Mouse (Mus musculus) forebrain, embryonic 12.5 days (tissue): ENCODE data around the gene Olfr599. TPM values are rescaled to one million over a fixed set of nuclear protein-coding genes. Genes with fewer than 3 reads are reported as not detected.
"Not testable (repeated sequence)": the region's sequence is repeated elsewhere in the genome, so short reads cannot be mapped to it uniquely, and the experiment has no call there.

ENCODE experiments used
- ATAC-seq: fragments of 200-750 bp; cut with Nextera tagmentation; 2 replicates; pipeline ENCODE4 v1.8.0; 2017; ENCODE audit warnings: moderate TSS enrichment; ENCODE audit not compliant: low FRiP score
- H3K27ac ChIP-seq: fragments of 300-500 bp; sonication (generic); 2 replicates; pipeline ENCODE4 v1.5.1; 2016; ENCODE audit warnings: mild to moderate bottlenecking
- H3K27me3 ChIP-seq: fragments of 300-500 bp; sonication (generic); 2 replicates; pipeline ENCODE4 v1.6.1; 2016; ENCODE audit warnings: mild to moderate bottlenecking
- H3K36me3 ChIP-seq: fragments of 300-500 bp; sonication (generic); replicated peaks from 2 replicates; pipeline ENCODE4 v1.6.1; 2016; ENCODE audit warnings: mild to moderate bottlenecking
- H3K4me1 ChIP-seq: fragments of 300-500 bp; sonication (generic); 2 replicates; pipeline ENCODE4 v1.6.1; 2016
- H3K4me2 ChIP-seq: fragments of 300-500 bp; sonication (generic); 2 replicates; pipeline ENCODE4 v1.6.1; 2016; ENCODE audit warnings: mild to moderate bottlenecking, moderate library complexity
- H3K4me3 ChIP-seq: fragments of 300-500 bp; sonication (generic); replicated peaks from 2 replicates; pipeline ENCODE4 v1.5.1; 2016; ENCODE audit warnings: mild to moderate bottlenecking
- H3K9ac ChIP-seq: fragments of 300-500 bp; sonication (generic); 2 replicates; pipeline ENCODE4 v1.6.1; 2016; ENCODE audit warnings: mild to moderate bottlenecking
- H3K9me3 ChIP-seq: fragments of 300-500 bp; sonication (generic); 2 replicates; pipeline ENCODE4 v1.6.1; 2016
- WGBS: fragments of 180-500 bp; shearing (Covaris S2); methylation state at CpG from one replicate; pipeline ENCODE4 v1.1.7; 2016; 5-methylcytosine and 5-hydroxymethylcytosine counted together
- polyA plus RNA-seq: library from polyadenylated mRNA; unstranded; fragments of >200 nt; fragmentation: Nextera tagmentation; extraction: Ambion mirVana; gene quantifications from 2 replicates; pipeline ENCODE4 v1.2.1, GENCODE M21; 2016

Olfr599 gene
- polyA plus RNA-seq: not detected in 2 replicates

- no peak for ATAC-seq
- 84% methylated on average over 1 of the region's 1 CpGs for WGBS
- Histone ChIP-seq H3K4me3 (no peak within 1 kb of the TSS), H3K27me3 (no peaks in the 10 kb centered on the region), H3K4me1 (no peaks in the 10 kb centered on the region), H3K9me3 (no peaks in the 10 kb centered on the region), H3K27ac (no peak within 1 kb of the TSS), H3K36me3 (no peaks in the 10 kb centered on the region), H3K9ac (no peak within 1 kb of the TSS), H3K4me2 (no peak within 1 kb of the TSS)
These were observed at the start of gene Olfr599 for GRCm38 (mm10) chr7:103335617-103336016. Gene Olfr599 (plus strand): TSS chr7:103335917.

- not testable (repeated sequence) for H3K27ac ChIP-seq, H3K9ac ChIP-seq, H3K36me3 ChIP-seq, H3K9me3 ChIP-seq, H3K4me3 ChIP-seq, H3K4me2 ChIP-seq, ATAC-seq, H3K4me1 ChIP-seq, H3K27me3 ChIP-seq
- 88% methylated on average over 2 of the region's 2 CpGs for WGBS
These were observed 30.4 kb upstream of the Olfr599 start, which contains the start of gene Olfr596 for GRCm38 (mm10) chr7:103305348-103305747. Gene Olfr596 (plus strand): TSS chr7:103305648.

GRCm38 (mm10) chr7:103316015-103316414 lies 19.7 kb upstream of the Olfr599 start, which contains the start of gene Olfr597:
Gene Olfr597 (plus strand): TSS chr7:103316315.
- not testable (repeated sequence) for H3K27ac ChIP-seq, H3K4me3 ChIP-seq, H3K4me1 ChIP-seq, H3K27me3 ChIP-seq, H3K36me3 ChIP-seq, H3K9ac ChIP-seq, H3K4me2 ChIP-seq, H3K9me3 ChIP-seq, ATAC-seq
- 83% methylated on average over 2 of the region's 2 CpGs for WGBS

- no peak within 1 kb of the TSS for H3K9ac ChIP-seq
- H3K4me3 ChIP-seq: no peak within 1 kb of the TSS
- H3K27me3 ChIP-seq: no peaks in the 10 kb centered on the region
- H3K4me2 ChIP-seq: no peak within 1 kb of the TSS
- H3K4me1 ChIP-seq: no peaks in the 10 kb centered on the region
- no peak within 1 kb of the TSS for H3K27ac ChIP-seq
- ATAC-seq: no peak
- H3K9me3 ChIP-seq: no peaks in the 10 kb centered on the region
- no peaks in the 10 kb centered on the region for H3K36me3 ChIP-seq
These were observed 12.4 kb upstream of the Olfr599 start, which contains the start of gene Olfr598 for GRCm38 (mm10) chr7:103323268-103323667. Gene Olfr598 (plus strand): TSS chr7:103323568.

GRCm38 (mm10) chr7:103349569-103349968 lies 13.9 kb downstream of the Olfr599 start, which contains the start of gene Olfr600:
Gene Olfr600 (minus strand): TSS chr7:103349669.
- ATAC-seq: no peak
- H3K27me3 ChIP-seq: no peaks in the 10 kb centered on the region
- H3K4me1 ChIP-seq: no peaks in the 10 kb centered on the region
- no peak within 1 kb of the TSS for H3K27ac ChIP-seq
- no peak within 1 kb of the TSS for H3K4me3 ChIP-seq
- no peak within 1 kb of the TSS for H3K9ac ChIP-seq
- no peaks in the 10 kb centered on the region for H3K9me3 ChIP-seq
- H3K4me2 ChIP-seq: no peak within 1 kb of the TSS
- H3K36me3 ChIP-seq: no peaks in the 10 kb centered on the region

- Histone ChIP-seq H3K27ac (no peak within 1 kb of the TSS), H3K36me3 (no peaks in the 10 kb centered on the region), H3K9ac (no peak within 1 kb of the TSS), H3K4me2 (no peak within 1 kb of the TSS), H3K4me1 (no peaks in the 10 kb centered on the region), H3K9me3 (no peaks in the 10 kb centered on the region), H3K27me3 (no peaks in the 10 kb centered on the region), H3K4me3 (no peak within 1 kb of the TSS)
- WGBS: 90% methylated on average over 1 of the region's 1 CpGs
- ATAC-seq: no peak
These were observed 26.8 kb downstream of the Olfr599 start, which contains the start of gene Olfr601 for GRCm38 (mm10) chr7:103362555-103362954. Gene Olfr601 (minus strand): TSS chr7:103362655.

- no peak within 1 kb of the TSS for H3K4me3 ChIP-seq
- ATAC-seq: no peak
- H3K4me2 ChIP-seq: no peak within 1 kb of the TSS
- H3K9me3 ChIP-seq: no peaks in the 10 kb centered on the region
- H3K9ac ChIP-seq: no peak within 1 kb of the TSS
- no peaks in the 10 kb centered on the region for H3K4me1 ChIP-seq
- no peaks in the 10 kb centered on the region for H3K27me3 ChIP-seq
- H3K36me3 ChIP-seq: no peaks in the 10 kb centered on the region
- no peak within 1 kb of the TSS for H3K27ac ChIP-seq
These were observed 50.4 kb downstream of the Olfr599 start, which contains the start of gene Olfr603 for GRCm38 (mm10) chr7:103386077-103386476. Gene Olfr603 (minus strand): TSS chr7:103386177.

Other genes with a start within 250 kb of the Olfr599 start
- gene Olfr585, start 238.2 kb upstream of the Olfr599 start, polyA plus RNA-seq: not detected in 2 replicates
- not detected in 2 replicates for gene Olfr586, start 210.3 kb upstream of the Olfr599 start, polyA plus RNA-seq
- not detected in 2 replicates for gene Olfr588-ps1, start 195.0 kb upstream of the Olfr599 start, polyA plus RNA-seq
- gene Olfr589, start 179.6 kb upstream of the Olfr599 start, polyA plus RNA-seq: not detected in 2 replicates
- gene Olfr591, start 157.6 kb upstream of the Olfr599 start, polyA plus RNA-seq: not detected in 2 replicates
- gene Olfr592, start 151.1 kb upstream of the Olfr599 start, polyA plus RNA-seq: not detected in 2 replicates
- gene Olfr593, start 124.1 kb upstream of the Olfr599 start, polyA plus RNA-seq: not detected in 2 replicates
- gene Olfr594, start 118.9 kb upstream of the Olfr599 start, polyA plus RNA-seq: not detected in 2 replicates
- not detected in 2 replicates for gene Usp17ld, start 83.4 kb upstream of the Olfr599 start, polyA plus RNA-seq
- not detected in 2 replicates for gene Olfr596, start 30.3 kb upstream of the Olfr599 start, polyA plus RNA-seq
- 0.20 TPM in 1 of 2 replicates, not detected in the other for gene Olfr597, start 19.6 kb upstream of the Olfr599 start, polyA plus RNA-seq
- gene Olfr598, start 12.3 kb upstream of the Olfr599 start, polyA plus RNA-seq: not detected in 2 replicates
- not detected in 2 replicates for gene Olfr600, start 13.8 kb downstream of the Olfr599 start, polyA plus RNA-seq
- not detected in 2 replicates for gene Olfr601, start 26.7 kb downstream of the Olfr599 start, polyA plus RNA-seq
- not detected in 2 replicates for gene Olfr603, start 50.3 kb downstream of the Olfr599 start, polyA plus RNA-seq
- not detected in 2 replicates for gene Usp17lc, start 79.2 kb downstream of the Olfr599 start, polyA plus RNA-seq
- not detected in 2 replicates for gene Olfr605, start 109.5 kb downstream of the Olfr599 start, polyA plus RNA-seq
- gene Olfr606, start 113.1 kb downstream of the Olfr599 start, polyA plus RNA-seq: not detected in 2 replicates
- gene Olfr607, start 128.2 kb downstream of the Olfr599 start, polyA plus RNA-seq: not detected in 2 replicates
- gene Olfr608, start 134.0 kb downstream of the Olfr599 start, polyA plus RNA-seq: not detected in 2 replicates
- gene Olfr609, start 162.1 kb downstream of the Olfr599 start, polyA plus RNA-seq: not detected in 2 replicates
- not detected in 2 replicates for gene Olfr610, start 176.2 kb downstream of the Olfr599 start, polyA plus RNA-seq
- not detected in 2 replicates for gene Olfr611, start 184.9 kb downstream of the Olfr599 start, polyA plus RNA-seq
- not detected in 2 replicates for gene Olfr612, start 206.8 kb downstream of the Olfr599 start, polyA plus RNA-seq
- not detected in 2 replicates for gene Olfr613, start 212.2 kb downstream of the Olfr599 start, polyA plus RNA-seq
- gene Olfr615, start 220.2 kb downstream of the Olfr599 start, polyA plus RNA-seq: not detected in 2 replicates
- gene Olfr616, start 233.2 kb downstream of the Olfr599 start, polyA plus RNA-seq: not detected in 2 replicates
- not detected in 2 replicates for gene Olfr617, start 237.1 kb downstream of the Olfr599 start, polyA plus RNA-seq